Mouse (Mus musculus) stomach, postnatal 0 days (tissue): ENCODE measurements around the gene Caprin2.

ENCODE experiments used
- CTCF ChIP-seq: IDR thresholded peaks from 2 replicates; pipeline ENCODE4 v1.5.1; 2016; ENCODE audit warnings: antibody characterized with exemption, low read depth, mild to moderate bottlenecking, moderate library complexity
- EP300 ChIP-seq: optimal IDR thresholded peaks from 2 replicates; pipeline ENCODE3; 2016; ENCODE audit warnings: antibody characterized with exemption

GRCm38 (mm10) chr6:148894888-148895772, 907 bp downstream of the Caprin2 start:
- TF ChIP-seq CTCF (peak; percentile 44), EP300 (no peak)
